ENCODE assay signal across 8 mouse cellular contexts in the genomic region with DNA sequence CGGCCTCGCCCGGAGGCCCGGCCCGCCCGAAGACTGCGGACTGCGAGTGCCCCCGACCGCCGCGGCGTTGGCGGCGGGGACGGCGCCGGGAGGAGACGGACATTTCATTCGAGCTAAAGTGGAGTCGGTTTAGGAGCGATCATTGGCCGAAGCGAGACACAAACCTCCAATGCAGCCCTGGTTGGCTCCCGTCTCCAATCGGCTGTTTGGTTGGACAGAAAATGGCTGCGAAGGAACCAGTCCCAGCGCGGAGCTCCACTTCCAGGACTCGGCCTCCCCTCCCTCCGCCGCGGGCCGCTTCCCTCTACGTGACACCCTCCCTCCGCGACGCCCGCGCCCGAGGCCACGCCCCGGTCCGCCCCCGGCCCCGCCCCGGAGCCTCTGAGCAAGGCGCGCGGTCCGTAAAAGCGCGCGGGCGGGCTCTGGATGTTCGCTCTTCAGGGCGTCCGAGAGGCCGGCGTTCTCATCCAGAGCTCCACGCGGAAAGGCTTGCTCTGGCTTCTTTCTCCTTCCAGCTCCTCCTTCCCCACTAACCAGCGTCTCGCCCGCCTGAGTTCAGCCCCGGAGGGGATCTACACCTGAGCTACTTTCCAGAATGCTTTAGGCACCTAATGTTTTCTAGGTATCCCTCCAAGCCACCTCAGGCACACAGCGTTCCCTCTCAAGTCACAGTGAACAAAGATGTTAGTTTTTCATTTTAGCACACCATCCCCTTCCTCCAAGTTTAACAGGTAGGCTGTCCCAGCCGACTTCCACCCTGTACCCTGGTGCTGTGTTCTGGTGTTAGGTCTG. TPM values are rescaled to one million over a fixed set of nuclear protein-coding genes. Genes with fewer than 3 reads are reported as not detected.
A peak's percentile ranks its signal among the peaks of the same experiment; 100 is the strongest.
DNase-seq lines count a peak whose midpoint lies in the region; ATAC-seq and TF ChIP-seq lines count a peak whose summit lies in the region.

Gene Nfyb (minus strand): TSS at position 305 of the 792 bp plus-strand sequence.

- ATAC-seq in erythroid progenitor cell, adult 5-6 weeks (replicated peaks; ENCODE audit: low FRiP score, poor library complexity, severe bottlenecking): peak; percentile 93
- ATAC-seq in heart, embryonic 12.5 days (ENCODE audit: insufficient number of reproducible peaks, low FRiP score): peak; percentile 95
- ATAC-seq in kidney, postnatal 0 days (replicated peaks; ENCODE audit: low FRiP score, low read depth): peak; percentile 96
- peak; percentile 95 for ATAC-seq in liver, embryonic 11.5 days (replicated peaks; ENCODE audit: low FRiP score)
- ATAC-seq in stomach, embryonic 14.5 days (ENCODE audit: insufficient number of reproducible peaks, insufficient read depth, low FRiP score, low read depth): peak; percentile 95

- no peak for TF ChIP-seq CTCF in kidney, postnatal 0 days (IDR thresholded peaks at IDR 0.05; ENCODE audit: low read depth)

- peak within 1 kb of the TSS; percentile 100 for H3K9ac ChIP-seq in heart, embryonic 12.5 days
- H3K9ac ChIP-seq in kidney, postnatal 0 days (ENCODE audit: low read depth, low read length): peak within 1 kb of the TSS; percentile 97
- H3K9ac ChIP-seq in liver, embryonic 11.5 days (ENCODE audit: low read depth, low read length): peak within 1 kb of the TSS; percentile 99
- peak within 1 kb of the TSS; percentile 97 for H3K9ac ChIP-seq in stomach, embryonic 14.5 days (replicated peaks; ENCODE audit: low read depth, low read length)

- peak within 1 kb of the TSS; percentile 87 for H3K4me2 ChIP-seq in heart, embryonic 12.5 days
- H3K4me2 ChIP-seq in kidney, postnatal 0 days (ENCODE audit: low read length): peak within 1 kb of the TSS; percentile 71
- H3K4me2 ChIP-seq in liver, embryonic 11.5 days: peak within 1 kb of the TSS; percentile 90
- H3K4me2 ChIP-seq in stomach, embryonic 14.5 days (replicated peaks; ENCODE audit: low read depth, low read length): peak within 1 kb of the TSS; percentile 63

- H3K36me3 ChIP-seq in heart, embryonic 12.5 days: peaks cover 23% of the 10 kb centered on the region
- H3K36me3 ChIP-seq in kidney, postnatal 0 days (ENCODE audit: insufficient read depth, low read length): peaks cover 4% of the 10 kb centered on the region; the same call in 1 of the 2 replicates
- peaks cover 6% of the 10 kb centered on the region; the same call in 1 of the 2 replicates for H3K36me3 ChIP-seq in liver, embryonic 11.5 days (ENCODE audit: control insufficient read depth, insufficient read depth, low read length)
- peaks cover 21% of the 10 kb centered on the region for H3K36me3 ChIP-seq in stomach, embryonic 14.5 days (ENCODE audit: control insufficient read depth, insufficient read depth, low read length)

- WGBS in heart, embryonic 12.5 days: under 1% methylated on average over 67 of the region's 68 CpGs
- 3% methylated on average over 68 of the region's 68 CpGs for whole genome bisulfite sequencing in kidney, postnatal 0 days
- WGBS in liver, embryonic 11.5 days: under 1% methylated on average over 62 of the region's 68 CpGs
- WGBS in stomach, embryonic 14.5 days: under 1% methylated on average over 65 of the region's 68 CpGs

- peaks cover 28% of the 10 kb centered on the region for H3K4me1 ChIP-seq in heart, embryonic 12.5 days (replicated peaks)
- H3K4me1 ChIP-seq in kidney, postnatal 0 days (replicated peaks; ENCODE audit: insufficient read depth, low read length): 0 out of 2 replicates have a peak, but pooled peaks cover 4% of the 10 kb centered on the region
- H3K4me1 ChIP-seq in liver, embryonic 11.5 days (replicated peaks; ENCODE audit: control insufficient read depth, insufficient read depth, low read length): peaks cover 26% of the 10 kb centered on the region
- H3K4me1 ChIP-seq in stomach, embryonic 14.5 days (ENCODE audit: control insufficient read depth, insufficient read depth, low read length): peaks cover 20% of the 10 kb centered on the region; the same call in 1 of the 2 replicates

- H3K27me3 ChIP-seq in heart, embryonic 12.5 days (replicated peaks): 0 out of 2 replicates have a peak, but pooled peaks cover under 1% of the 10 kb centered on the region
- no peaks in the 10 kb centered on the region for H3K27me3 ChIP-seq in kidney, postnatal 0 days (ENCODE audit: insufficient read depth, low read length)
- H3K27me3 ChIP-seq in liver, embryonic 11.5 days (replicated peaks; ENCODE audit: control insufficient read depth, insufficient read depth, low read length): no peaks in the 10 kb centered on the region
- no peaks in the 10 kb centered on the region for H3K27me3 ChIP-seq in stomach, embryonic 14.5 days (ENCODE audit: control insufficient read depth, insufficient read depth, low read length)

- peak; percentile 95 for DNase-seq in CD4-positive helper T cell, adult 2 months (ENCODE audit: low read depth, low spot score)
- DNase-seq in brain, embryonic 18.5 days (ENCODE audit: low read depth, low spot score): peak; percentile 96
- DNase-seq in kidney, postnatal 0 days (ENCODE audit: low spot score): peak; percentile 99
- peak; percentile 99 for DNase-seq in liver, embryonic 11.5 days (ENCODE audit: low spot score)
- peak; percentile 97 for DNase-seq in naive thymus-derived CD4-positive, alpha-beta T cell, adult 2 months (ENCODE audit: low read depth)

- no peaks in the 10 kb centered on the region for H3K9me3 ChIP-seq in heart, embryonic 12.5 days (replicated peaks)
- H3K9me3 ChIP-seq in kidney, postnatal 0 days (replicated peaks; ENCODE audit: low read length): no peaks in the 10 kb centered on the region
- no peaks in the 10 kb centered on the region for H3K9me3 ChIP-seq in liver, embryonic 11.5 days (ENCODE audit: control insufficient read depth, low read length)
- H3K9me3 ChIP-seq in stomach, embryonic 14.5 days (ENCODE audit: control insufficient read depth, low read depth, low read length): no peaks in the 10 kb centered on the region

- H3K4me3 ChIP-seq in heart, embryonic 12.5 days: peak within 1 kb of the TSS; percentile 97
- peak within 1 kb of the TSS; percentile 85 for H3K4me3 ChIP-seq in kidney, postnatal 0 days (replicated peaks; ENCODE audit: low read depth, low read length)
- H3K4me3 ChIP-seq in liver, embryonic 11.5 days (ENCODE audit: low read depth, low read length): peak within 1 kb of the TSS; percentile 96
- H3K4me3 ChIP-seq in stomach, embryonic 14.5 days (ENCODE audit: low read depth, low read length): peak within 1 kb of the TSS; percentile 83

- peak within 1 kb of the TSS; percentile 100 for H3K27ac ChIP-seq in heart, embryonic 12.5 days (ENCODE audit: poor library complexity, severe bottlenecking)
- peak within 1 kb of the TSS; percentile 100 for H3K27ac ChIP-seq in kidney, postnatal 0 days
- H3K27ac ChIP-seq in liver, embryonic 11.5 days (ENCODE audit: low read depth, low read length): peak within 1 kb of the TSS; percentile 100
- peak within 1 kb of the TSS; percentile 98 for H3K27ac ChIP-seq in stomach, embryonic 14.5 days (ENCODE audit: low read length)

RNA-seq across cellular contexts. Expression of gene Nfyb, which starts in this region (rescaled TPM):
- total RNA-seq in erythroid progenitor cell, adult 5-6 weeks (2015; ENCODE audit: low replicate concordance): 36.0 and 65.0 TPM in 2 replicates
- 81.4 and 122 TPM in 2 replicates for total RNA-seq in erythroid progenitor cell, adult 5-6 weeks (2017; ENCODE audit: low replicate concordance)
- polyA plus RNA-seq in heart, embryonic 12.5 days (2016; fragmentation: Nextera tagmentation; extraction: Ambion mirVana): 28.1 and 29.3 TPM in 2 replicates
- polyA plus RNA-seq in kidney, postnatal 0 days (2015; fragmentation: Nextera tagmentation; extraction: Ambion mirVana): 35.0 and 37.6 TPM in 2 replicates
- 47.6 and 50.4 TPM in 2 replicates for polyA plus RNA-seq in liver, embryonic 11.5 days (2014; fragmentation: Nextera tagmentation; extraction: Ambion mirVana)
- 44.6 and 48.7 TPM in 2 replicates for polyA plus RNA-seq in stomach, embryonic 14.5 days (2014; fragmentation: Nextera tagmentation; extraction: Ambion mirVana)

Comparison
In these comparisons a context has a peak if more than half of its experiments do, and no peak if none do; other contexts are left out.
1. Peak in every context shown above with its lines: DNase-seq, ATAC-seq, H3K4me3 ChIP-seq and H3K27ac ChIP-seq.